In genomic region chr7:28901311-28902125, GRCm38 (mm10) we compare ENCODE assay signal across 10 mouse cellular contexts. TPM values are rescaled to one million over a fixed set of nuclear protein-coding genes. Genes with fewer than 3 reads are reported as not detected.
DNase-seq lines count a peak whose midpoint lies in the region; ATAC-seq and TF ChIP-seq lines count a peak whose summit lies in the region.
"Had no signal": no experiment of that assay in that cellular context is flagged by ENCODE, and none has a peak within 500 bp of the region (broad histone marks: within the 10 kb centered on the region; RNA-seq: fewer than 3 reads in every experiment).

No protein-coding gene starts in this region.

- peak overlapping the region; percentile 35; the same call in 1 of the 2 replicates for H3K27ac ChIP-seq in forebrain, embryonic 13.5 days
- no peak overlapping the region for H3K27ac ChIP-seq in forebrain, embryonic 15.5 days (replicated peaks)
- H3K27ac ChIP-seq in liver, embryonic 12.5 days = no peak overlapping the region
- no peak overlapping the region for H3K27ac ChIP-seq in liver, embryonic 11.5 days (ENCODE audit: low read depth, low read length)
- H3K27ac ChIP-seq in heart, embryonic 12.5 days (ENCODE audit: poor library complexity, severe bottlenecking) = peak overlapping the region; percentile 93
- peak overlapping the region; percentile 62 for H3K27ac ChIP-seq in neural tube, embryonic 15.5 days (replicated peaks)
- H3K27ac ChIP-seq in liver, postnatal 0 days (ENCODE audit: low read depth) = no peak overlapping the region
- H3K27ac ChIP-seq: liver, embryonic 15.5 days had no signal

- no peak overlapping the region for H3K9ac ChIP-seq in forebrain, embryonic 13.5 days
- no peak overlapping the region for H3K9ac ChIP-seq in forebrain, embryonic 15.5 days (replicated peaks)
- no peak overlapping the region for H3K9ac ChIP-seq in liver, embryonic 12.5 days
- H3K9ac ChIP-seq in liver, embryonic 11.5 days (ENCODE audit: low read depth, low read length) = no peak overlapping the region
- H3K9ac ChIP-seq in heart, embryonic 12.5 days = peak overlapping the region; percentile 65; the same call in 1 of the 2 replicates
- no peak overlapping the region for H3K9ac ChIP-seq in neural tube, embryonic 15.5 days (replicated peaks)
- H3K9ac ChIP-seq in liver, postnatal 0 days (replicated peaks) = no peak overlapping the region
- H3K9ac ChIP-seq: liver, embryonic 15.5 days had no signal

- H3K4me3 ChIP-seq in forebrain, embryonic 13.5 days = no peak overlapping the region
- no peak overlapping the region for H3K4me3 ChIP-seq in forebrain, embryonic 15.5 days
- H3K4me3 ChIP-seq in liver, embryonic 12.5 days = no peak overlapping the region
- no peak overlapping the region for H3K4me3 ChIP-seq in liver, embryonic 11.5 days (ENCODE audit: low read depth, low read length)
- no peak overlapping the region for H3K4me3 ChIP-seq in heart, embryonic 12.5 days
- H3K4me3 ChIP-seq in neural tube, embryonic 15.5 days (replicated peaks) = no peak overlapping the region
- H3K4me3 ChIP-seq in liver, postnatal 0 days (ENCODE audit: low read depth, low read length) = no peak overlapping the region
- H3K4me3 ChIP-seq: liver, embryonic 15.5 days had no signal

- TF ChIP-seq CTCF in liver, postnatal 0 days (IDR thresholded peaks at IDR 0.05; ENCODE audit: low read depth) = no peak

- no peak for DNase-seq in liver, embryonic 11.5 days (ENCODE audit: low spot score)
- DNase-seq in testis, postnatal 14 days (ENCODE audit: low spot score) = no peak
- no peak for DNase-seq in liver, postnatal 0 days
- DNase-seq: gastrocnemius, postnatal 36 days had no signal

- no peak for TF ChIP-seq EP300 in liver, postnatal 0 days (IDR thresholded peaks at IDR 0.05; ENCODE audit: low read depth)

- H3K36me3 ChIP-seq in forebrain, embryonic 13.5 days (ENCODE audit: poor library complexity, severe bottlenecking) = peaks cover 100% of the 10 kb centered on the region
- H3K36me3 ChIP-seq in forebrain, embryonic 15.5 days = peaks cover 97% of the 10 kb centered on the region
- H3K36me3 ChIP-seq in liver, embryonic 12.5 days = peaks cover 100% of the 10 kb centered on the region
- H3K36me3 ChIP-seq in liver, embryonic 11.5 days (ENCODE audit: control insufficient read depth, insufficient read depth, low read length) = peaks cover 90% of the 10 kb centered on the region
- peaks cover 100% of the 10 kb centered on the region for H3K36me3 ChIP-seq in heart, embryonic 12.5 days
- H3K36me3 ChIP-seq in neural tube, embryonic 15.5 days = peaks cover 97% of the 10 kb centered on the region
- H3K36me3 ChIP-seq in liver, postnatal 0 days (replicated peaks; ENCODE audit: insufficient read depth, low read length) = peaks cover 95% of the 10 kb centered on the region

- H3K4me2 ChIP-seq in forebrain, embryonic 13.5 days = no peak overlapping the region
- no peak overlapping the region for H3K4me2 ChIP-seq in forebrain, embryonic 15.5 days (replicated peaks)
- no peak overlapping the region for H3K4me2 ChIP-seq in liver, embryonic 12.5 days
- H3K4me2 ChIP-seq in liver, embryonic 11.5 days = no peak overlapping the region
- 0 out of 2 replicates have a peak overlapping the region, but pooled peaks have one; percentile 4 for H3K4me2 ChIP-seq in heart, embryonic 12.5 days
- H3K4me2 ChIP-seq in neural tube, embryonic 15.5 days = no peak overlapping the region
- no peak overlapping the region for H3K4me2 ChIP-seq in liver, postnatal 0 days (ENCODE audit: low read depth, low read length)
- H3K4me2 ChIP-seq: liver, embryonic 15.5 days had no signal

- no peaks in the 10 kb centered on the region for H3K4me1 ChIP-seq in forebrain, embryonic 13.5 days
- no peaks in the 10 kb centered on the region for H3K4me1 ChIP-seq in forebrain, embryonic 15.5 days
- H3K4me1 ChIP-seq in liver, embryonic 12.5 days = no peaks in the 10 kb centered on the region
- H3K4me1 ChIP-seq in liver, embryonic 11.5 days (replicated peaks; ENCODE audit: control insufficient read depth, insufficient read depth, low read length) = no peaks in the 10 kb centered on the region
- peaks cover 51% of the 10 kb centered on the region for H3K4me1 ChIP-seq in heart, embryonic 12.5 days (replicated peaks)
- H3K4me1 ChIP-seq in neural tube, embryonic 15.5 days = peaks cover 8% of the 10 kb centered on the region; the same call in 1 of the 2 replicates
- H3K4me1 ChIP-seq in liver, postnatal 0 days (ENCODE audit: insufficient read depth) = no peaks in the 10 kb centered on the region
- H3K4me1 ChIP-seq: liver, embryonic 15.5 days had no signal

- H3K27me3 ChIP-seq in forebrain, embryonic 13.5 days = no peaks in the 10 kb centered on the region
- H3K27me3 ChIP-seq in forebrain, embryonic 15.5 days = no peaks in the 10 kb centered on the region
- H3K27me3 ChIP-seq in liver, embryonic 12.5 days (replicated peaks) = no peaks in the 10 kb centered on the region
- H3K27me3 ChIP-seq in liver, embryonic 11.5 days (replicated peaks; ENCODE audit: control insufficient read depth, insufficient read depth, low read length) = no peaks in the 10 kb centered on the region
- no peaks in the 10 kb centered on the region for H3K27me3 ChIP-seq in heart, embryonic 12.5 days (replicated peaks)
- no peaks in the 10 kb centered on the region for H3K27me3 ChIP-seq in neural tube, embryonic 15.5 days (replicated peaks)
- H3K27me3 ChIP-seq in liver, postnatal 0 days (ENCODE audit: insufficient read depth, low read length) = no peaks in the 10 kb centered on the region
- H3K27me3 ChIP-seq: liver, embryonic 15.5 days had no signal

- WGBS in forebrain, embryonic 13.5 days = 91% methylated on average over 13 of the region's 13 CpGs
- 90% methylated on average over 13 of the region's 13 CpGs for WGBS in forebrain, embryonic 15.5 days
- WGBS in liver, embryonic 12.5 days (ENCODE audit: insufficient replicate concordance) = 89% methylated on average over 13 of the region's 13 CpGs
- WGBS in liver, embryonic 11.5 days = 92% methylated on average over 13 of the region's 13 CpGs
- 74% methylated on average over 13 of the region's 13 CpGs for WGBS in heart, embryonic 12.5 days
- WGBS in neural tube, embryonic 15.5 days = 85% methylated on average over 13 of the region's 13 CpGs
- WGBS in liver, postnatal 0 days (ENCODE audit: insufficient replicate concordance) = 91% methylated on average over 13 of the region's 13 CpGs

- 0 out of 2 replicates have a peak, but pooled peaks have one; percentile 30 for ATAC-seq in forebrain, embryonic 13.5 days
- ATAC-seq in forebrain, embryonic 15.5 days (replicated peaks) = no peak
- peak; percentile 25; the same call in 1 of the 2 replicates for ATAC-seq in liver, embryonic 12.5 days
- ATAC-seq in liver, embryonic 11.5 days (replicated peaks; ENCODE audit: low FRiP score) = no peak
- peak; percentile 63 for ATAC-seq in heart, embryonic 12.5 days (ENCODE audit: insufficient number of reproducible peaks, low FRiP score)
- ATAC-seq in neural tube, embryonic 15.5 days (ENCODE audit: low FRiP score) = peak; percentile 80
- ATAC-seq in liver, postnatal 0 days = no peak

- H3K9me3 ChIP-seq in forebrain, embryonic 13.5 days (replicated peaks) = no peaks in the 10 kb centered on the region
- no peaks in the 10 kb centered on the region for H3K9me3 ChIP-seq in forebrain, embryonic 15.5 days
- no peaks in the 10 kb centered on the region for H3K9me3 ChIP-seq in liver, embryonic 12.5 days (replicated peaks)
- H3K9me3 ChIP-seq in liver, embryonic 11.5 days (ENCODE audit: control insufficient read depth, low read length) = no peaks in the 10 kb centered on the region
- H3K9me3 ChIP-seq in heart, embryonic 12.5 days (replicated peaks) = no peaks in the 10 kb centered on the region
- no peaks in the 10 kb centered on the region for H3K9me3 ChIP-seq in neural tube, embryonic 15.5 days (replicated peaks)
- H3K9me3 ChIP-seq in liver, postnatal 0 days (ENCODE audit: low read length) = no peaks in the 10 kb centered on the region
- H3K9me3 ChIP-seq: liver, embryonic 15.5 days had no signal

RNA-seq across cellular contexts. Expression of gene Capn12, which starts 20.3 kb away (rescaled TPM):
- polyA plus RNA-seq in forebrain, embryonic 13.5 days (2015; fragmentation: Nextera tagmentation; extraction: Ambion mirVana) = 0.21 and 0.30 TPM in 2 replicates
- 0.57 and 0.80 TPM in 2 replicates for polyA plus RNA-seq in forebrain, embryonic 15.5 days (2015; fragmentation: Nextera tagmentation; extraction: Ambion mirVana)
- 0.12 and 0.13 TPM in 2 replicates for polyA plus RNA-seq in liver, embryonic 12.5 days (2016; fragmentation: Nextera tagmentation; extraction: Ambion mirVana)
- polyA plus RNA-seq in liver, embryonic 11.5 days (2014; fragmentation: Nextera tagmentation; extraction: Ambion mirVana) = 0.21 and 0.37 TPM in 2 replicates
- 0.17 and 0.27 TPM in 2 replicates for polyA plus RNA-seq in heart, embryonic 12.5 days (2016; fragmentation: Nextera tagmentation; extraction: Ambion mirVana)
- 0.35 and 0.60 TPM in 2 replicates for polyA plus RNA-seq in neural tube, embryonic 15.5 days (2015; fragmentation: Nextera tagmentation; extraction: Ambion mirVana)
- 0.09 and 0.23 TPM in 2 replicates for polyA plus RNA-seq in liver, postnatal 0 days (2015; fragmentation: Nextera tagmentation; extraction: Ambion mirVana)

RNA-seq across cellular contexts. Expression of gene Lgals7, which starts 37.9 kb away (rescaled TPM):
- polyA plus RNA-seq in forebrain, embryonic 13.5 days (2015; fragmentation: Nextera tagmentation; extraction: Ambion mirVana) = 2.0 and 2.4 TPM in 2 replicates
- polyA plus RNA-seq in forebrain, embryonic 15.5 days (2015; fragmentation: Nextera tagmentation; extraction: Ambion mirVana) = 2.6 and 3.5 TPM in 2 replicates
- 0.25 TPM in 1 of 2 replicates, not detected in the other for polyA plus RNA-seq in liver, embryonic 12.5 days (2016; fragmentation: Nextera tagmentation; extraction: Ambion mirVana)
- polyA plus RNA-seq in liver, embryonic 11.5 days (2014; fragmentation: Nextera tagmentation; extraction: Ambion mirVana) = not detected in 2 replicates
- 1.1 and 1.3 TPM in 2 replicates for polyA plus RNA-seq in heart, embryonic 12.5 days (2016; fragmentation: Nextera tagmentation; extraction: Ambion mirVana)
- 3.3 and 4.8 TPM in 2 replicates for polyA plus RNA-seq in neural tube, embryonic 15.5 days (2015; fragmentation: Nextera tagmentation; extraction: Ambion mirVana)
- polyA plus RNA-seq in liver, postnatal 0 days (2015; fragmentation: Nextera tagmentation; extraction: Ambion mirVana) = 0.14 and 0.34 TPM in 2 replicates

Comparison
In these comparisons a context has a peak if more than half of its experiments do, and no peak if none do; other contexts are left out.
1. ATAC-seq: peak in forebrain, embryonic 13.5 days (single experiment), liver, embryonic 12.5 days (single experiment), heart, embryonic 12.5 days (single experiment) and neural tube, embryonic 15.5 days (single experiment); none in forebrain, embryonic 15.5 days (single experiment), liver, embryonic 11.5 days (single experiment) and liver, postnatal 0 days (single experiment).
2. H3K27ac ChIP-seq: peak in forebrain, embryonic 13.5 days (single experiment), heart, embryonic 12.5 days (single experiment) and neural tube, embryonic 15.5 days (single experiment); none in forebrain, embryonic 15.5 days (single experiment), liver, embryonic 12.5 days (single experiment), liver, embryonic 11.5 days (single experiment) and liver, postnatal 0 days (single experiment).